Mouse (Mus musculus) liver, postnatal 0 days (tissue): ENCODE data around the gene Smap2.

ENCODE experiments used
- CTCF ChIP-seq: sonication (generic); IDR thresholded peaks from 2 replicates; pipeline ENCODE4 v1.5.1; 2016; ENCODE audit warnings: antibody characterized with exemption, low read depth
- EP300 ChIP-seq: IDR thresholded peaks from 2 replicates; pipeline ENCODE4 v1.6.1; 2016; ENCODE audit warnings: antibody characterized with exemption, low read depth, mild to moderate bottlenecking

DNA sequence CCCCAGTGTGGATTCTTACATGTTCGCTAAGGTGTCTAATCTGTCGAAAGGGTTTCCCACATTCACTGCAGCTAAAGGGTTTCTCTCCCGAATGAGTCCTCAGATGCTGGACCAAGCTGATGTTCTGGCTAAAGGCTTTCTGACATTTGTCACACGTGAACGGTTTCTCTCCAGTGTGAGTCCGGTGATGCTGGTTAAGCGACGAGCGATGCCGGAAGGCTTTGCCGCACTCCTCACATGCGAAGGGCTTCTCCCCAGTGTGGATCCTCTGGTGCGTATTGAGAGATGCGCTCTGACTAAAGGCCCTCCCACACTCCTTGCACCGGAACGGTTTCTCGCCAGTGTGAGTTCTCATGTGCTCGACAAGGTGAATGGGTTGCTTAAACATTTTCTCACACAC, 86.3 kb downstream of the Smap2 start:
- TF ChIP-seq CTCF = no peak
- no peak for TF ChIP-seq EP300
